Mouse (Mus musculus) cortical plate, adult 2 months (tissue): ENCODE measurements around the gene Vamp2.

Source experiments
- CTCF ChIP-seq: fragments of 200-500 bp; IDR thresholded peaks from 2 replicates; pipeline ENCODE4 v1.5.1; 2011; ENCODE audit warnings: mild to moderate bottlenecking, control low read depth, low read length; ENCODE audit not compliant: insufficient read depth; ENCODE audit errors: extremely low read depth
- POLR2A ChIP-seq: fragments of 200-500 bp; IDR thresholded peaks from 2 replicates; pipeline ENCODE4 v1.6.1; 2011; ENCODE audit warnings: mild to moderate bottlenecking, low read length, control low read depth; ENCODE audit not compliant: insufficient read depth; ENCODE audit errors: extremely low read depth

DNA sequence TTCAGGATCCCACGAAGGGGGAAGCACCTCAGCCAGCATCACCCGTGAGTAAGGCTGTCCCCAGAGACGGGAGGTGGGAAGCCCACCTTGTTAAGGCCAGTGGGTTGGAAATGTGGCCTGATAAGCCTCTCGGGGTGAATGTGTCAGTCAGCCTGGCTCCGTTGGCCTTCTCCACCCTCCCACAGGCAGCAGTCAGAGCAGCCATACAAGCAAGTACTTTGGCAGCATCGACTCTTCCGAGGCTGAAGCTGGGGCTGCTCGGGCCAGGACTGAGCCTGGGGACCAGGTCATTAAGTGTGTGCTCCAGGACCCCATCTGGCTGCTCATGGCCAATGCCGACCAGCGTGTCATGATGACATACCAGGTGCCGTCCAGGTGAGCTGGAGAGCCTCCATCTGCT is 19.4 kb downstream of the Vamp2 start:
- TF ChIP-seq CTCF = no peak
- no peak for TF ChIP-seq POLR2A
